Mouse (Mus musculus): ENCODE data around the gene Mrtfa. TPM values are rescaled to one million over a fixed set of nuclear protein-coding genes. Genes with fewer than 3 reads are reported as not detected.
A peak's percentile ranks its signal among the peaks of the same experiment; 100 is the strongest.

Gene Mrtfa
- polyA plus RNA-seq, 1 experiment from 2014 or later, result 18.0 TPM

DNA sequence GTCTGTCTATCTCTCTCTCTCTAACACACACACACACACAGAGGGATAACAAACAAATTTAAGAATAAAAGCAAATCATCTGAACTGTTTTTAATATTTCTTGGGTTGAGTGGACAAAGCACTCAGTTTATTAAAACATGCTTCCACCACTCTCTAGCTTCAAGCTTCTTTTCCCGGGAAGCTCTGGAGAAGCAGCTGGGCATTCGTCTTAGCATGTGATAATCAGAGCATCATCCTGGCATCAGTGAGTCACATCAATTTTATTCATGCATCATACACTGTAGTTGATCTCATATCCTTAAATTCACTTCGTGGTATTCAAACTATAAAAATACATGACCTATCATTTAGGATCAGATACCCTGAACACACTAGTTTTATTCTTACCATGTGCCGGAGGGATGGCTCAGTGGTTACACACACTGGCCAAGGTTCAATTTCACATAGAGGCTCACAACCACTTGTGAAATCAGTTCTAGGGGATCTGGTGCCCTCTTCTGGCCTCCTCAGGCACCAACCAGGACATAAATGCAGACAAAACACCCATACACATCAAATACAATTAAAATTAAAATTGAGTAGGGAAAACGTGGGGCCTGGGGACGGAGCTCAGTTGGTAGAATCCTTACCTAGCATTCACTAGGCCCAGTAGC is 141.0 kb downstream of the Mrtfa start:
- H3K4me2 ChIP-seq (replicated peaks), result no peak overlapping the region
- no peaks in the 10 kb centered on the region for H3K36me3 ChIP-seq
- no peak overlapping the region for H3K27ac ChIP-seq
- ATAC-seq, result no peak
- H3K4me3 ChIP-seq (replicated peaks), result no peak overlapping the region
- H3K9me3 ChIP-seq, result no peaks in the 10 kb centered on the region
- H3K4me1 ChIP-seq (replicated peaks), result peaks cover 2% of the 10 kb centered on the region; the same call in 1 of the 2 replicates
- WGBS, result 63% methylated on average over 6 of the region's 6 CpGs
- no peak overlapping the region for H3K9ac ChIP-seq
- H3K27me3 ChIP-seq (replicated peaks), result no peaks in the 10 kb centered on the region

DNA sequence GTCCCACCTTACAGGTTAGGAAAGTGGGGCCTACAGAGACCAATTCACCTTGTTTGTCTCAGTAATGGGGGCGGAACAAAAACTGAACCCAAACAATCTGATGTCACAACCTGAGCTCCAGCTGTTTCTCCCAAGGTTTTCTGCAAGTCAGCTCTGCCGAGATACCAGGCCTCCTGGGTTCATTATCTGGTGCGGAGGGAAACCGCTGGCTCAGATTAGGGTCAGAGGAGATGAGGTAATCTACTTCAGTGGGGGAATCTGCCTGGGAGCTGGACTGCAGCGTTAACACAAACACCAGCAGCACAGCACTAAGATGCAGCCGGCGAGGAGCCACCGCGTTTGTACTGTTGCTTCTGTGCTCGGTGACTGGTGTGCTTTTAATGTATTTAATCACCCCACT is 143.1 kb downstream of the Mrtfa start:
- 36% methylated on average over 10 of the region's 10 CpGs for WGBS
- Histone ChIP-seq H3K36me3 (no peaks in the 10 kb centered on the region), H3K4me3 (replicated peaks) (no peak overlapping the region), H3K4me1 (replicated peaks) (peaks cover 12% of the 10 kb centered on the region), H3K9ac (no peak overlapping the region), H3K27me3 (replicated peaks) (no peaks in the 10 kb centered on the region), H3K9me3 (no peaks in the 10 kb centered on the region), H3K27ac (no peak overlapping the region), H3K4me2 (replicated peaks) (no peak overlapping the region)
- ATAC-seq, result no peak

DNA sequence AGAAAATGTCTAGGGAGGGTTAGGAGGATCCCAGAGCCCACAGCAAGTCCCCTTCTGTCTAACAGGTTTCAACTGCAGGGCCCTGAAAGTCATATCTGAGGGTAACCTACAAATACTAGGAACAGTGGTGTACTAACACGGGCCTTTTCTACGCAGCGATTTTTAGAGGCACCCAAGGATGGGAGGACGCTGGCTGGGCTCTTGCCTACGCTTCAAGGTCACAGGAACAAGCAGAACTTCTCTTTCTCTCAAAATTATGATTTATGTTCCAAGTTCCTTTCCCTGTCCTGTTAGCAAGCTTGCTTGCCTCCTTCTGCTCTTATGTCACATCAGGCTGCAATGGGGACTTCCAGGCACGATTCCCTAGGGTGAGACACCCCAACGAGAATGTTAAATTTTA is 144.5 kb downstream of the Mrtfa start:
- H3K9ac ChIP-seq, result no peak overlapping the region
- H3K4me1 ChIP-seq (replicated peaks), result peaks cover 19% of the 10 kb centered on the region
- H3K4me3 ChIP-seq (replicated peaks), result no peak overlapping the region
- H3K4me2 ChIP-seq (replicated peaks), result no peak overlapping the region
- H3K27me3 ChIP-seq (replicated peaks), result no peaks in the 10 kb centered on the region
- H3K9me3 ChIP-seq, result no peaks in the 10 kb centered on the region
- no peak overlapping the region for H3K27ac ChIP-seq
- no peak for ATAC-seq
- 86% methylated on average over 7 of the region's 7 CpGs for WGBS
- no peaks in the 10 kb centered on the region for H3K36me3 ChIP-seq

DNA sequence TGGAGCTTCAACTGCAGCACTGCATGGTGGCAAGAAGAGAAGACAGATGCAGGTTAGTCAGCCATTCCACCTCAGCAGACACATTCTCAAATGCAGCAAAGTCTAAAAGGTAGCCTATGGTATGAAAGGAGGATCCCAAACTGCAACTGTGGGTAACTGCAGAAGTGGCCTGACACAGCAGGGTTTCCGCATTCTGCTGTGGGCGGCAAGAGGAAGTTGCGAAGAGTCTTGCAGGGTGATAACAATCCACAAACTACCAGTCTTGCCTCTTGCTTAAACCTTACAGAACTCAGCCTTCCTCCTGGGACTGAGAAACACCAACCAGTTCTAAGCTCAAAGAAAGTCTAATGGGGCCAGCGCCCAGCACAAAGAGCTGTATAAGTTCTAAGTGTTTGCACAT is 145.2 kb downstream of the Mrtfa start:
- H3K27me3 ChIP-seq (replicated peaks), result no peaks in the 10 kb centered on the region
- 86% methylated on average over 4 of the region's 4 CpGs for WGBS
- no peak overlapping the region for H3K9ac ChIP-seq
- no peak for ATAC-seq
- H3K36me3 ChIP-seq, result no peaks in the 10 kb centered on the region
- no peaks in the 10 kb centered on the region for H3K9me3 ChIP-seq
- H3K4me2 ChIP-seq (replicated peaks), result no peak overlapping the region
- no peak overlapping the region for H3K4me3 ChIP-seq (replicated peaks)
- H3K27ac ChIP-seq, result no peak overlapping the region
- H3K4me1 ChIP-seq (replicated peaks), result peaks cover 19% of the 10 kb centered on the region

DNA sequence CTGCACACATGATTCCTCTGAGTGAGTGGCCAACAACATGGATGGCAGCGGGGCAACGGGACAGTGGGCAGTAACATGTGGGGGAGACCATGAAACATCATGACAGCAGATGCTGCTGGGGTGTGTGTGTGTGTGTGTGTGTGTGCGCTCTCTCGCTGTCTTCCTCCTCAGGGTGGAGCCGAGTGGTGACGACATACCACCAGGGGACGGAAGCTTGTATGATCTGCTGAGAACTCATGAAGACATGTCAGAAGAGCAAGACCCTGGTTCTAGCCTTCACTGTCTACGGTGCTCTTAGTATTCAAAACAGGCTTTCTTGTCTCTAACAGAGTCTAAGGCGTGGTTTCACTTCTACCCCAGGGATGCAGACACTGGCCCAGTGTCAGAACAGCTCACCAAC is 146.1 kb downstream of the Mrtfa start:
- no peak for ATAC-seq
- H3K36me3 ChIP-seq, result no peaks in the 10 kb centered on the region

DNA sequence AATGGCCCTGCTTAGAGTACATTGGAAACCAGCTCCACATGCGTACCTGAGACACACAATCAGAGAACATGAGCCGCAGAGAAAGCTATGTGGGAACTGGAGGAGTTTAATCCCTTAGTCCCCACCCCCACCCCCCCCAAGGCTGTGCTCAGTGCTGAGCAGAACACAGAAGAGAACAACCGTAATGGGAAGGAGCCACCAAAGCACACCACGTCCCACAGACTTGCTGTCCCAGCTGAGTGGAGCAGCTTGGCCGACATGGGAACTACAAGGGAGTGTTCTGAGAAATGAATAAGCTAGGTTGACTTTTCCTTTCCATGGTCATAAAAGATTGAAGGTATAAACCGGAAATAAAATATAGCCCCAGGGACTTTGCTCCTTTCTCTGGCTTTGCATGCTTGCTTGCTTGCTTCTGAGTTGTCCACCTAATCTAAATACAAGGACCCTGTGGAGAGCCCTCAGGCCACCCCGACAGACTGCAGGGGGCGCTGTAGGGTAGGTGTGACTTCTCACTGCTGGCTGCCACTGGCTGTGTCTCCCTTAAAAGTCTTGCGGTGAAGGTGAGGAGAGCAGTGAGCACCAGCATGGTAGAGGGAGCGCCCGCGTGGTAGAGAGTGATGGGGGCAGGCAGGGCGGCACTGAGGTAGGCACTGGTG is 148.2 kb downstream of the Mrtfa start:
- Histone ChIP-seq H3K4me3 (replicated peaks) (no peak overlapping the region), H3K4me2 (replicated peaks) (no peak overlapping the region), H3K27me3 (replicated peaks) (no peaks in the 10 kb centered on the region), H3K36me3 (no peaks in the 10 kb centered on the region), H3K4me1 (replicated peaks) (peaks cover 16% of the 10 kb centered on the region), H3K27ac (no peak overlapping the region), H3K9ac (no peak overlapping the region), H3K9me3 (no peaks in the 10 kb centered on the region)
- 58% methylated on average over 13 of the region's 13 CpGs for WGBS
- ATAC-seq, result peak; percentile 46

More for the DNA sequence above, 146.1 kb downstream of the Mrtfa start:
- 91% methylated on average over 9 of the region's 9 CpGs for WGBS
- Histone ChIP-seq H3K27ac (no peak overlapping the region), H3K9me3 (no peaks in the 10 kb centered on the region), H3K27me3 (replicated peaks) (no peaks in the 10 kb centered on the region), H3K9ac (no peak overlapping the region), H3K4me3 (replicated peaks) (no peak overlapping the region), H3K4me2 (replicated peaks) (no peak overlapping the region), H3K4me1 (replicated peaks) (peaks cover 19% of the 10 kb centered on the region)

DNA sequence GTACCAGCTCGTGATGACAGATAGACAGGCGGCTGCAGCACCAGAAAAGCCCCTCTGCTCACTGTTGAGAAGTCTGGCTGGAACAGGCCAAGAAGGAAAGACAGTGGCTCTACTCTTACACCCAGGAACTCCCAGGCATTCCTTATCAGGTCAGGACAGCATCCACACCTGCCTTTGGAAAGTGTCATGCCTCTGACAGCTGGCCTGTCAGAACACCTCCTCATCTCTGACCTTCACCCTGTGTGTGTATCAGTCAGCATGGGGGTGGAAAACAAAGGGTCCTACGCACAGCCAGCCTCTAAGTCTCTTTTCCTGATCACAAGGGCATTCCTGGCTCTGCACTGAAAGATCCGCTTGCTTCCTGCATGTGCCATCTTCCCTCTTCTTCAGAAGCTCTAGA is 148.8 kb downstream of the Mrtfa start:
- H3K9me3 ChIP-seq, result no peaks in the 10 kb centered on the region
- ATAC-seq, result peak; percentile 40; the same call in 1 of the 2 replicates
- H3K27me3 ChIP-seq (replicated peaks), result no peaks in the 10 kb centered on the region
- H3K9ac ChIP-seq, result no peak overlapping the region
- H3K27ac ChIP-seq, result no peak overlapping the region
- H3K4me1 ChIP-seq (replicated peaks), result peaks cover 16% of the 10 kb centered on the region
- H3K36me3 ChIP-seq, result no peaks in the 10 kb centered on the region
- no peak overlapping the region for H3K4me2 ChIP-seq (replicated peaks)
- WGBS, result 73% methylated on average over 4 of the region's 4 CpGs
- no peak overlapping the region for H3K4me3 ChIP-seq (replicated peaks)

DNA sequence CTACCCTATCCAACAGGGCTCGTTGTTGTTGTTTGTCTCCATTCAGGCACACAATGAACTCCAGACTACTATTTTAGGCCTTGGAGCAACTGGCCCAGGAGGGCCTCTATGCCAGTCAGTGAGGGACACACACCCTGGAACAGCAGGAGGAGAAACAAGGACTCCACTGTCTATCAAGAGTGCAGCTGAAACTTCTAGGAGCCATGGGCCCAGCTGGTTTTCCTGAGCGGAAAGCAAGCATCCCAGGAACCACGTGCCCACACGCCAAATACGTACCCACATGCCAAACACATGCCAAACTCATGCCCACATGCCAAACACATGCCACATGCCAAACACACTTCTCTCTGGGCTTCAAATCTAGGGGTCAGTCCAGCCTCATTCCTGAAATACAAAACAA is 152.1 kb downstream of the Mrtfa start:
- no peak overlapping the region for H3K27ac ChIP-seq
- no peaks in the 10 kb centered on the region for H3K36me3 ChIP-seq
- no peaks in the 10 kb centered on the region for H3K27me3 ChIP-seq (replicated peaks)
- no peak overlapping the region for H3K4me3 ChIP-seq (replicated peaks)
- peaks cover 33% of the 10 kb centered on the region for H3K4me1 ChIP-seq (replicated peaks)
- no peak overlapping the region for H3K4me2 ChIP-seq (replicated peaks)
- no peak overlapping the region for H3K9ac ChIP-seq
- no peak for ATAC-seq
- H3K9me3 ChIP-seq, result no peaks in the 10 kb centered on the region
- 84% methylated on average over 5 of the region's 5 CpGs for WGBS

DNA sequence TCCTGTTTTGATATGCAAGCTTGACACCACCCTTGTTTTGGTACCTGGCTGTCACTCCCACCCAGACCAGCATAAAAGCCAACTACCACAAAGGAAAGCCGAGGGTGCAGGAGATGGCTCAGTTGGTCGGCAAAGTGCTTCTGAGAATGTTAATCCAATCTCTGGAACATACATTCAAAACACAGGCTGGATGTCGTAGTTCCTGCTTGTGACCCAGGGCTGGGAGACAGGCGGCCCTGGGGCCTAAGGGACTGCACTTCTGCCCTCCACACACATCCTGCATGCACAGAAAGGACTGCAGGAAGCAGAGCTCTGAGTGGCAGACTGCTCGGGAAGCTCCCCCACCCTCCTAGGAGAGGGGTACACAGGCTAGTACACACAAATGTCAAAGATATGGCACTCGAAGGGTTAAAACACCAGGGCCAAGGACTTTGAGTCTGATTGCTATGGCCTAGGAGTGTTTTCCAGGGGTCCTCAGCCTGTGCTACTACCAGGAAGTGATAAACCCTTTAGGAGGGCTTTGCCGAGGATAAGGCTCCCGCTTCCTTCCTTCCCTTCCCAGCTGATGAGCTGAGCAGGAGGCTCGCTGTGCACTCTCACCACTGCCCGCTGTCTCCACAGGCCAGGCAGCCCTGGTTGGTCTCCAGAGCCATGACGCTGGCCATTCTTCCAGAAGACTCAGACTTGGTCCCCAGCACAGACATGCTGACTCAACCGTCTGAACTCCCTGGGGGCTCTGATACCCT is 155.0 kb downstream of the Mrtfa start:
- Histone ChIP-seq H3K27me3 (replicated peaks) (no peaks in the 10 kb centered on the region), H3K9ac (no peak overlapping the region), H3K4me3 (replicated peaks) (no peak overlapping the region), H3K9me3 (no peaks in the 10 kb centered on the region), H3K4me1 (replicated peaks) (peaks cover 37% of the 10 kb centered on the region), H3K4me2 (replicated peaks) (no peak overlapping the region), H3K36me3 (no peaks in the 10 kb centered on the region), H3K27ac (0 out of 2 replicates have a peak overlapping the region, but pooled peaks have one; percentile 23)
- 54% methylated on average over 12 of the region's 12 CpGs for WGBS
- no peak for ATAC-seq

DNA sequence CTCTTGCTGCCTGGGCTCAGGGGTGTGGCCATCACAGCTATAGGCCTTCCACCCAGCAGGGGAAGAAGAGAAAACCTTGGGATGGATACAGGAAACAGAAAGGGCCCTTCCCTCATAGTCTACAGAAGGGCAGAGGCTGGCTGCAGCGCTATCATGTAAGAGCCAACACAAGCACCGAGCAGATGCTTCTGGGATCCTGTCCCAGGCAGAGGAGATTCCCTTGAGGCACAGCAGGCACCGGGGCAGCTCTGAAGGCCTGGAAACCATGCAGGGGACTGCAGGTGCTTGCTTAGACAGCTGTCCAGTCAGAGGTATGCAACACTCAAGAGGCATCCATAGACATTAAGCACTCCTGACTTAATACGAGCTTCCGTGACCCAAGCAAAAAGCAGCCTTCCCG is 156.4 kb downstream of the Mrtfa start:
- WGBS, result 65% methylated on average over 6 of the region's 6 CpGs
- Histone ChIP-seq H3K27ac (peak overlapping the region; percentile 10; the same call in 1 of the 2 replicates), H3K4me1 (replicated peaks) (peaks cover 37% of the 10 kb centered on the region), H3K9me3 (no peaks in the 10 kb centered on the region), H3K4me2 (replicated peaks) (no peak overlapping the region), H3K4me3 (replicated peaks) (no peak overlapping the region), H3K9ac (no peak overlapping the region), H3K27me3 (replicated peaks) (no peaks in the 10 kb centered on the region), H3K36me3 (no peaks in the 10 kb centered on the region)
- ATAC-seq, result no peak

DNA sequence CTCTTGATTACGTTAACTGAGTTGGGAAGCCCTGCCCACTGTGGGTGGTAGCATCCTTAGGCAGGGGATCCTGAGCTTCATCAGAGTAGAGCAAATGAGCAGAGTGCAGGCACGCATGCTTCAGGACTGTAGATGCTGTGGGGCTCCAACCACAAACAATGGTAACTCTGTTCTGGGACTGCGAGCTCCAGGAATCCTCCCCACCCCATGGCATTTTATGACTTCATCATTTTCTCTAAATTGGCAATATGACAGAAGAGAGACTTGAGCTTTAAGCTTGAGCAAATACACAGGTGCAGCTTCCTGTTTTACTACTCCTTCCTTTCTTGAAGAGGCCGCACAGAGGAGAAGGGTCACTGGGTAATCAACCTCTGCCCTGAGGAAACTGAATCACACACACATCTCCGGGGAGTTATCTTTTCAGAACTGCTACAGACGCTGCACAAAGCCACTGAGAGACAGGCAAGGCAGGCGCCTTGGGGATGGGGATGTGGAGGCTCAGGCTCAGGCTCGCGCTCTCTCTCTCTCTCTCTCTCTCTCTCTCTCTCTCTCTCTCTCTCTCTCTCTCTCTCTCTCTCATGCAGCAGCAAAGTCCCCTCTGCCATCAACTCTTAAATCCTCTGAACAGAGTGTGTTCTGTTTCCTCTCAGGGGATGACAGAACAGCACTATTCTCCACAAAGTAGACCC is 157.5 kb downstream of the Mrtfa start:
- ATAC-seq, result peak; percentile 89
- H3K27ac ChIP-seq, result peak overlapping the region; percentile 17; the same call in 1 of the 2 replicates
- no peaks in the 10 kb centered on the region for H3K9me3 ChIP-seq
- H3K4me3 ChIP-seq (replicated peaks), result no peak overlapping the region
- H3K4me2 ChIP-seq (replicated peaks), result no peak overlapping the region; the same call in 1 of the 2 replicates
- 37% methylated on average over 9 of the region's 9 CpGs for WGBS
- peaks cover 37% of the 10 kb centered on the region for H3K4me1 ChIP-seq (replicated peaks)
- no peaks in the 10 kb centered on the region for H3K36me3 ChIP-seq
- H3K27me3 ChIP-seq (replicated peaks), result no peaks in the 10 kb centered on the region
- H3K9ac ChIP-seq, result no peak overlapping the region

DNA sequence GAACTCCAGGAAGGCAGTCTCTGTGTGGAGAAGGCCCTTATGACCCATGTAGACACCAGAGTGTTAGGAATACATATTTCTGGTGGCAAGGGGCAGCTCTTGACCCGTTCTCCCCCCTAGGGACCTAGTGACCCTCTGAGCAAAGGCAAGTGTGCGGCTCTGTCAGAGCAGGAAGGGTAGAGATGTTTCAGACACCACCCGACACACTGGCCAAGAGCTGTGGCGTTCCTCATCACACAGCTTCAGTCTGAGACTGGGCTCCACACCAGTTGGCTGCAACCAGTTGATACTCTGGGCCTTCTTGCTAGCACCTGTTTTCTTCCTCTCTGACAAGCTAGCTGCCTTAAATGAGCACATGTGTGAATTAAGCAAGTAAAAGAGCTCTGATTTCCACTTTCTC is 158.9 kb downstream of the Mrtfa start:
- Histone ChIP-seq H3K9me3 (no peaks in the 10 kb centered on the region), H3K4me3 (replicated peaks) (no peak overlapping the region), H3K9ac (no peak overlapping the region), H3K27ac (no peak overlapping the region), H3K4me1 (replicated peaks) (peaks cover 44% of the 10 kb centered on the region), H3K27me3 (replicated peaks) (no peaks in the 10 kb centered on the region), H3K36me3 (no peaks in the 10 kb centered on the region), H3K4me2 (replicated peaks) (no peak overlapping the region)
- ATAC-seq, result no peak
- WGBS, result 84% methylated on average over 4 of the region's 4 CpGs

Measured in intestine, embryonic 15.5 days (tissue).